Mouse (Mus musculus): ENCODE results near the gene Aen.

The Aen gene

GRCm38 (mm10) chr7:78912253-78912973 lies 16.8 kb downstream of the Aen start:
- TF ChIP-seq GATA4 (IDR thresholded peaks at IDR 0.05; ENCODE audit: insufficient replicate concordance, low read length): no peak

- TF ChIP-seq GATA4 (IDR thresholded peaks at IDR 0.05; ENCODE audit: insufficient replicate concordance, low read length): no peak
These were observed 17.4 kb downstream of the Aen start, which contains the start of gene Isg20 for GRCm38 (mm10) chr7:78912974-78913474. Gene Isg20, plus strand, starts transcription at chr7:78913424.

GRCm38 (mm10) chr7:78913649-78914544 lies 18.2 kb downstream of the Aen start:
- TF ChIP-seq GATA4 (IDR thresholded peaks at IDR 0.05; ENCODE audit: insufficient replicate concordance, low read length): no peak

GRCm38 (mm10) chr7:78914545-78914845 lies 18.8 kb downstream of the Aen start:
- TF ChIP-seq GATA4 (IDR thresholded peaks at IDR 0.05; ENCODE audit: insufficient replicate concordance, low read length): no peak

GRCm38 (mm10) chr7:78914896-78915510 lies 19.3 kb downstream of the Aen start:
- no peak for TF ChIP-seq GATA4 (IDR thresholded peaks at IDR 0.05; ENCODE audit: insufficient replicate concordance, low read length)

GRCm38 (mm10) chr7:78918686-78919085 lies 23.0 kb downstream of the Aen start:
- TF ChIP-seq GATA4 (IDR thresholded peaks at IDR 0.05; ENCODE audit: insufficient replicate concordance, low read length): no peak

GRCm38 (mm10) chr7:78922506-78922905 lies 26.9 kb downstream of the Aen start:
- TF ChIP-seq GATA4 (IDR thresholded peaks at IDR 0.05; ENCODE audit: insufficient replicate concordance, low read length): no peak

GRCm38 (mm10) chr7:78924300-78924699 lies 28.6 kb downstream of the Aen start:
- TF ChIP-seq GATA4 (IDR thresholded peaks at IDR 0.05; ENCODE audit: insufficient replicate concordance, low read length): no peak

- no peak for TF ChIP-seq GATA4 (IDR thresholded peaks at IDR 0.05; ENCODE audit: insufficient replicate concordance, low read length)
These were observed 29.1 kb downstream of the Aen start for GRCm38 (mm10) chr7:78924796-78925195.

GRCm38 (mm10) chr7:78925680-78926079 lies 30.0 kb downstream of the Aen start:
- no peak for TF ChIP-seq GATA4 (IDR thresholded peaks at IDR 0.05; ENCODE audit: insufficient replicate concordance, low read length)

- TF ChIP-seq GATA4 (IDR thresholded peaks at IDR 0.05; ENCODE audit: insufficient replicate concordance, low read length): no peak
These were observed 30.5 kb downstream of the Aen start for GRCm38 (mm10) chr7:78926156-78926555.

GRCm38 (mm10) chr7:78927266-78927665 lies 31.6 kb downstream of the Aen start:
- TF ChIP-seq GATA4 (IDR thresholded peaks at IDR 0.05; ENCODE audit: insufficient replicate concordance, low read length): no peak

GRCm38 (mm10) chr7:78938957-78939602 lies 43.4 kb downstream of the Aen start:
- no peak for TF ChIP-seq GATA4 (IDR thresholded peaks at IDR 0.05; ENCODE audit: insufficient replicate concordance, low read length)

GRCm38 (mm10) chr7:78940971-78941370 lies 45.3 kb downstream of the Aen start:
- TF ChIP-seq GATA4 (IDR thresholded peaks at IDR 0.05; ENCODE audit: insufficient replicate concordance, low read length): no peak

GRCm38 (mm10) chr7:78942544-78942943 lies 46.9 kb downstream of the Aen start:
- no peak for TF ChIP-seq GATA4 (IDR thresholded peaks at IDR 0.05; ENCODE audit: insufficient replicate concordance, low read length)

Data from liver, adult (tissue).